Mouse (Mus musculus) bone marrow, adult 2 months (tissue): ENCODE results near the gene Fgf2.

Experiments used
- CTCF ChIP-seq: fragments of 200-500 bp; IDR thresholded peaks from 2 replicates; pipeline ENCODE4 v1.5.1; 2011; ENCODE audit warnings: low read length, control low read depth; ENCODE audit not compliant: control insufficient read depth, insufficient read depth
- POLR2A ChIP-seq: fragments of 200-500 bp; IDR thresholded peaks from 2 replicates; pipeline ENCODE4 v1.6.1; 2011; ENCODE audit warnings: low read depth, mild to moderate bottlenecking, control low read depth, low read length, borderline replicate concordance; ENCODE audit not compliant: control insufficient read depth

GRCm38 (mm10) chr3:37379201-37379600 lies 31.1 kb downstream of the Fgf2 start:
- TF ChIP-seq CTCF (no peak), POLR2A (no peak)
